Mouse (Mus musculus) MEL (cell line): ENCODE data around the gene Prg4. TPM values are rescaled to one million over a fixed set of nuclear protein-coding genes. Genes with fewer than 3 reads are reported as not detected.

Source experiments
- DNase-seq: peaks from one replicate; pipeline ENCODE4 v3.0.0; 2011; ENCODE audit warnings: low read depth, low spot score
- H3K27ac ChIP-seq: 2 replicates; pipeline ENCODE4 v1.5.1; 2012; ENCODE audit warnings: low read depth, mild to moderate bottlenecking, control low read depth, low read length, moderate library complexity; ENCODE audit not compliant: control insufficient read depth
- H3K27me3 ChIP-seq, 2 experiments: fragments of 150-350 bp in 1 of 2; sonication (generic) in 1 of 2; 2 replicates each; pipeline ENCODE4 v1.6.1; 2012; ENCODE audit warnings: low read length in 2 of 2, mild to moderate bottlenecking in 2 of 2, improper control_type of control experiment in 1 of 2, moderate library complexity in 1 of 2; ENCODE audit not compliant: insufficient read depth in 2 of 2, control insufficient read depth in 1 of 2
- H3K36me3 ChIP-seq, 2 experiments: 2 replicates each; pipeline ENCODE4 v1.6.1; 2012 to 2014; ENCODE audit warnings: low read length in 2 of 2, improper control_type of control experiment in 1 of 2, inconsistent platforms in 1 of 2, mild to moderate bottlenecking in 1 of 2; ENCODE audit not compliant: insufficient read depth in 2 of 2, control insufficient read depth in 1 of 2
- H3K4me1 ChIP-seq, 2 experiments: fragments of 150-350 bp in 1 of 2; sonication (generic) in 1 of 2; 2 replicates each; pipeline ENCODE4 v1.6.1; 2012; ENCODE audit warnings: low read length in 2 of 2, improper control_type of control experiment in 1 of 2, mild to moderate bottlenecking in 1 of 2; ENCODE audit not compliant: insufficient read depth in 2 of 2, control insufficient read depth in 1 of 2
- H3K4me3 ChIP-seq, 2 experiments: fragments of 150-350 bp in 1 of 2; sonication (generic) in 1 of 2; 2 replicates each; pipeline ENCODE4 v1.5.1; 2012; ENCODE audit warnings: low read depth in 2 of 2, low read length in 2 of 2, mild to moderate bottlenecking in 2 of 2, moderate library complexity in 2 of 2, control low read depth in 1 of 2, improper control_type of control experiment in 1 of 2; ENCODE audit not compliant: control insufficient read depth in 1 of 2, insufficient read depth in 1 of 2
- H3K79me2 ChIP-seq: 2 replicates; pipeline ENCODE4 v1.6.1; 2012; ENCODE audit warnings: mild to moderate bottlenecking, low read length, moderate library complexity; ENCODE audit not compliant: control insufficient read depth, poor library complexity, insufficient read depth
- H3K9ac ChIP-seq: 2 replicates; pipeline ENCODE4 v1.6.1; 2012; ENCODE audit warnings: low read depth, mild to moderate bottlenecking, control low read depth, low read length, moderate library complexity; ENCODE audit not compliant: control insufficient read depth, poor library complexity, severe bottlenecking
- H3K9me3 ChIP-seq: fragments of 150-350 bp; sonication (generic); replicated peaks from 2 replicates; pipeline ENCODE4 v1.6.1; 2012; ENCODE audit warnings: mild to moderate bottlenecking, low read length, improper control_type of control experiment, moderate library complexity; ENCODE audit not compliant: insufficient read depth
- ETS1 ChIP-seq: IDR thresholded peaks from 2 replicates; pipeline ENCODE4 v1.6.1; 2012; ENCODE audit warnings: low read depth, mild to moderate bottlenecking, inconsistent platforms, low read length, improper control_type of control experiment, moderate library complexity
- GABPA ChIP-seq: IDR thresholded peaks from 2 replicates; pipeline ENCODE4 v1.6.1; 2012; ENCODE audit warnings: low read depth, mild to moderate bottlenecking, inconsistent platforms, low read length, improper control_type of control experiment, moderate library complexity
- JUND ChIP-seq: IDR thresholded peaks from 2 replicates; pipeline ENCODE4 v1.6.1; 2011; ENCODE audit warnings: low read depth, mild to moderate bottlenecking, improper control_type of control experiment, low read length
- KAT2A ChIP-seq: conservative IDR thresholded peaks from 2 replicates; pipeline ENCODE4 v1.6.1; 2012; ENCODE audit warnings: low read depth, low read length, improper control_type of control experiment, inconsistent platforms
- MAZ ChIP-seq: IDR thresholded peaks from 2 replicates; pipeline ENCODE4 v1.6.1; 2012; ENCODE audit warnings: low read depth, mild to moderate bottlenecking, inconsistent platforms, low read length, improper control_type of control experiment
- MEF2A ChIP-seq: IDR thresholded peaks from 2 replicates; pipeline ENCODE4 v1.6.1; 2014; ENCODE audit warnings: low read depth, mild to moderate bottlenecking, inconsistent platforms, low read length, improper control_type of control experiment; ENCODE audit not compliant: poor library complexity, insufficient replicate concordance, severe bottlenecking; ENCODE audit errors: extremely low read depth
- MYB ChIP-seq: IDR thresholded peaks from 2 replicates; pipeline ENCODE4 v1.6.1; 2011; ENCODE audit warnings: mild to moderate bottlenecking, low read depth, low read length, improper control_type of control experiment
- MYC ChIP-seq: IDR thresholded peaks from 2 replicates; pipeline ENCODE4 v1.6.1; 2011; ENCODE audit warnings: low read depth, mild to moderate bottlenecking, low read length, improper control_type of control experiment, moderate library complexity
- NELFE ChIP-seq: IDR thresholded peaks from 2 replicates; pipeline ENCODE4 v1.6.1; 2011; ENCODE audit warnings: low read depth, low read length, improper control_type of control experiment
- POLR2A ChIP-seq, 2 experiments: IDR thresholded peaks; 2 replicates each; pipeline ENCODE4 v1.6.1; 2011 to 2012; ENCODE audit warnings: low read length in 2 of 2, mild to moderate bottlenecking in 2 of 2, control low read depth in 1 of 2, improper control_type of control experiment in 1 of 2, low read depth in 1 of 2, moderate library complexity in 1 of 2; ENCODE audit not compliant: control insufficient read depth in 1 of 2, insufficient read depth in 1 of 2, poor library complexity in 1 of 2
- POLR2AphosphoS5 ChIP-seq: IDR thresholded peaks from 2 replicates; pipeline ENCODE4 v1.6.1; 2012; ENCODE audit warnings: low read depth, borderline replicate concordance, mild to moderate bottlenecking, inconsistent platforms, low read length, moderate library complexity, mixed read lengths
- RAD21 ChIP-seq: IDR thresholded peaks from 2 replicates; pipeline ENCODE4 v1.6.1; 2011; ENCODE audit warnings: mild to moderate bottlenecking, low read depth, low read length, improper control_type of control experiment
- RCOR1 ChIP-seq: IDR thresholded peaks from 2 replicates; pipeline ENCODE4 v1.6.1; 2012; ENCODE audit warnings: low read depth, mild to moderate bottlenecking, inconsistent platforms, low read length, improper control_type of control experiment
- SIN3A ChIP-seq: IDR thresholded peaks from 2 replicates; pipeline ENCODE4 v1.6.1; 2012; ENCODE audit warnings: low read length, improper control_type of control experiment, inconsistent platforms
- TBP ChIP-seq: IDR thresholded peaks from 2 replicates; pipeline ENCODE4 v1.8.0; 2011; ENCODE audit warnings: low read depth, low read length, improper control_type of control experiment
- UBTF ChIP-seq: IDR thresholded peaks from 2 replicates; pipeline ENCODE4 v1.6.1; 2012; ENCODE audit warnings: low read depth, mild to moderate bottlenecking, inconsistent platforms, low read length, improper control_type of control experiment, moderate library complexity, borderline replicate concordance; ENCODE audit not compliant: insufficient read depth
- USF2 ChIP-seq, 2 experiments: IDR thresholded peaks; 2 replicates each; pipeline ENCODE4 v1.6.1; 2011 to 2012; ENCODE audit warnings: improper control_type of control experiment in 2 of 2, low read length in 2 of 2, borderline replicate concordance in 1 of 2, inconsistent platforms in 1 of 2, low read depth in 1 of 2, mild to moderate bottlenecking in 1 of 2; ENCODE audit not compliant: insufficient read depth in 1 of 2
- ZKSCAN1 ChIP-seq: IDR thresholded peaks from 2 replicates; pipeline ENCODE4 v1.6.1; 2012; ENCODE audit warnings: low read depth, mild to moderate bottlenecking, inconsistent platforms, low read length, improper control_type of control experiment, moderate library complexity
- ZMIZ1 ChIP-seq: IDR thresholded peaks from 2 replicates; pipeline ENCODE4 v1.6.1; 2012; ENCODE audit warnings: low read depth, mild to moderate bottlenecking, inconsistent platforms, low read length, improper control_type of control experiment, moderate library complexity
- polyA plus RNA-seq, 2 experiments: library from polyadenylated mRNA; stranded (reverse) in 1 of 2; unstranded in 1 of 2; fragments of >175 nt in 1 of 2; fragments of >200 nt in 1 of 2; gene quantifications; 2 replicates each; pipeline versions ENCODE4 v1.2.1 to v1.2.4; 2012; ENCODE audit warnings: low replicate concordance in 2 of 2, low read depth in 1 of 2; ENCODE audit not compliant: insufficient read length in 2 of 2, insufficient read depth in 1 of 2, missing spikeins in 1 of 2
- total RNA-seq: library from RNA; depleted of rRNA; stranded (reverse); fragments of 300-350 nt; gene quantifications from 2 replicates; pipeline ENCODE4 v1.2.3, GENCODE M21; 2012; rRNA removed

The Prg4 gene
- total RNA-seq, result 0.19 and 0.23 TPM in 2 replicates
- polyA plus RNA-seq, result under 1 TPM in 1 of 2 experiments, not detected in 1; 0.42 TPM

- Histone ChIP-seq H3K27ac (no peak within 1 kb of the TSS), H3K9ac (no peak within 1 kb of the TSS), H3K4me1 (no peaks in the 10 kb centered on the region), H3K36me3 (no peaks in the 10 kb centered on the region), H3K79me2 (no peaks in the 10 kb centered on the region), H3K9me3 (no peaks in the 10 kb centered on the region), H3K4me3 (no peak within 1 kb of the TSS), H3K27me3 (no peaks in the 10 kb centered on the region)
- DNase-seq, result no peak
- TF ChIP-seq SIN3A (no peak), KAT2A (no peak), NELFE (no peak), MAZ (no peak), GABPA (no peak), ETS1 (no peak), RCOR1 (no peak), TBP (no peak), POLR2AphosphoS5 (no peak), UBTF (no peak)
- TF ChIP-seq, all 39 proteins: peak for 0
Observed at GRCm38 (mm10) chr1:150466132-150466531, at the start of gene Prg4. Prg4 (minus strand) TSS chr1:150466165.

GRCm38 (mm10) chr1:150513041-150513440 lies 47.1 kb upstream of the Prg4 start:
- Histone ChIP-seq H3K27ac (no peak overlapping the region), H3K4me1 (no peaks in the 10 kb centered on the region), H3K9ac (no peak overlapping the region), H3K4me3 (no peak overlapping the region)
- DNase-seq, result no peak
- TF ChIP-seq MEF2A (no peak), USF2 (IDR thresholded peaks at IDR 0.05; ENCODE audit: borderline replicate concordance in 1 of 2, insufficient read depth in 1 of 2, low read depth in 1 of 2, low read length in 2 of 2) (no peak), MYB (no peak), RCOR1 (no peak), POLR2A (IDR thresholded peaks at IDR 0.05; ENCODE audit: control insufficient read depth in 1 of 2, insufficient read depth in 1 of 2, low read depth in 1 of 2, low read length in 2 of 2, poor library complexity in 1 of 2) (no peak), MYC (no peak), ZKSCAN1 (no peak), RAD21 (no peak), ZMIZ1 (no peak), TBP (no peak), JUND (no peak)
- TF ChIP-seq, all 39 proteins: peak for 0
- Histone ChIP-seq H3K79me2 (no peaks in the 10 kb centered on the region), H3K9me3 (no peaks in the 10 kb centered on the region), H3K36me3 (no peaks in the 10 kb centered on the region), H3K27me3 (no peaks in the 10 kb centered on the region; a peak in 1 of 4 replicates)
